Mouse (Mus musculus) ES-E14 (cell line): Measurements from ENCODE around the gene Pdia4. TPM values are rescaled to one million over a fixed set of nuclear protein-coding genes. Genes with fewer than 3 reads are reported as not detected.
"Not testable (repeated sequence)": the region's sequence is repeated elsewhere in the genome, so short reads cannot be mapped to it uniquely, and the experiment has no call there.

Experiments
- DNase-seq: peaks from one replicate; pipeline ENCODE4 v3.0.0-alpha.2; 2013; ENCODE audit warnings: low read depth, low spot score
- H3K27ac ChIP-seq: 2 replicates; pipeline ENCODE4 v1.5.1; 2012; ENCODE audit warnings: low read depth, mild to moderate bottlenecking, low read length, moderate library complexity, mixed read lengths; ENCODE audit not compliant: poor library complexity, insufficient read depth, severe bottlenecking
- H3K36me3 ChIP-seq: 2 replicates; pipeline ENCODE4 v1.6.1; 2012; ENCODE audit warnings: mild to moderate bottlenecking, low read length, moderate library complexity, mixed read lengths; ENCODE audit not compliant: control insufficient read depth, poor library complexity, insufficient read depth, severe bottlenecking
- H3K4me1 ChIP-seq, 2 experiments: fragments of 150-350 bp in 1 of 2; sonication (generic) in 1 of 2; 2 replicates each; pipeline ENCODE4 v1.6.1; 2012; ENCODE audit warnings: low read length in 2 of 2, mild to moderate bottlenecking in 1 of 2, mixed read lengths in 1 of 2; ENCODE audit not compliant: control insufficient read depth in 2 of 2, insufficient read depth in 2 of 2, poor library complexity in 1 of 2
- H3K4me3 ChIP-seq, 2 experiments: fragments of 150-350 bp in 1 of 2; sonication (generic) in 1 of 2; 2 replicates each; pipeline ENCODE4 v1.5.1; 2012; ENCODE audit warnings: low read length in 2 of 2, low read depth in 1 of 2, mild to moderate bottlenecking in 1 of 2, mixed read lengths in 1 of 2; ENCODE audit not compliant: insufficient read depth in 1 of 2, poor library complexity in 1 of 2, severe bottlenecking in 1 of 2
- H3K9ac ChIP-seq: 2 replicates; pipeline ENCODE4 v1.6.1; 2012; ENCODE audit warnings: low read depth, mild to moderate bottlenecking, low read length, mixed read lengths; ENCODE audit not compliant: poor library complexity, insufficient read depth, severe bottlenecking
- H3K9me3 ChIP-seq: fragments of 150-350 bp; sonication (generic); 2 replicates; pipeline ENCODE4 v1.6.1; 2012; ENCODE audit warnings: low read depth, mild to moderate bottlenecking, low read length; ENCODE audit not compliant: control insufficient read depth, insufficient read depth
- CHD2 ChIP-seq: IDR thresholded peaks from 2 replicates; pipeline ENCODE4 v1.6.1; 2014; ENCODE audit warnings: mild to moderate bottlenecking, low read depth, low read length, inconsistent platforms
- HCFC1 ChIP-seq: IDR thresholded peaks from 2 replicates; pipeline ENCODE4 v1.6.1; 2012; ENCODE audit warnings: low read length, inconsistent platforms, borderline replicate concordance; ENCODE audit not compliant: insufficient read depth
- MAFK ChIP-seq: IDR thresholded peaks from 2 replicates; pipeline ENCODE4 v1.6.1; 2014; ENCODE audit warnings: mild to moderate bottlenecking, low read depth, low read length, inconsistent platforms; ENCODE audit not compliant: insufficient read depth
- ZC3H11A ChIP-seq: IDR thresholded peaks from 2 replicates; pipeline ENCODE4 v1.6.1; 2012; ENCODE audit warnings: low read depth, mild to moderate bottlenecking, inconsistent platforms, low read length, borderline replicate concordance
- ZNF384 ChIP-seq: IDR thresholded peaks from 2 replicates; pipeline ENCODE4 v1.6.1; 2012; ENCODE audit warnings: low read depth, low read length, inconsistent platforms
- in situ Hi-C, 2 experiments: fragments of 600-800 bp; cut with MboI; formaldehyde crosslinking; loops; one replicate each; pipeline ENCODE4 v1.15.1; 2025; ENCODE audit warnings: low sequenced_read_pairs in 2 of 2, inconsistent platforms in 1 of 2; ENCODE audit not compliant: unreplicated experiment in 2 of 2
- total RNA-seq: library from RNA; depleted of rRNA; stranded (reverse); fragments of 300-350 nt; gene quantifications from 2 replicates; pipeline ENCODE4 v1.2.3, GENCODE M21; 2012; rRNA removed

Pdia4 gene
- total RNA-seq = 429 and 516 TPM in 2 replicates

GRCm38 (mm10) chr6:47813257-47813878 lies at the start of gene Pdia4:
Gene Pdia4 (minus strand): TSS chr6:47813430.
- TF ChIP-seq ZC3H11A (no peak), MAFK (no peak), ZNF384 (no peak), CHD2 (peak; percentile 43; the same call in 1 of the 2 replicates), HCFC1 (no peak)
- H3K4me1 ChIP-seq = peaks cover 3 to 11% of the 10 kb centered on the region in 2 experiments; a peak in 2 of 4 replicates
- in situ Hi-C loops = no loop called here
- H3K27ac ChIP-seq = peak within 1 kb of the TSS; percentile 70
- no peaks in the 10 kb centered on the region for H3K9me3 ChIP-seq
- peaks cover 3% of the 10 kb centered on the region; the same call in 1 of the 2 replicates for H3K36me3 ChIP-seq
- peak; percentile 98 for DNase-seq
- peak within 1 kb of the TSS; percentile 92 for H3K9ac ChIP-seq
- peak within 1 kb of the TSS; percentile 88 to 98 for H3K4me3 ChIP-seq

GRCm38 (mm10) chr6:47857729-47858128 lies 44.5 kb upstream of the Pdia4 start:
- H3K36me3 ChIP-seq, H3K9ac ChIP-seq, in situ Hi-C loops, H3K9me3 ChIP-seq, H3K4me3 ChIP-seq, H3K27ac ChIP-seq, DNase-seq, H3K4me1 ChIP-seq: not testable (repeated sequence)

DNA sequence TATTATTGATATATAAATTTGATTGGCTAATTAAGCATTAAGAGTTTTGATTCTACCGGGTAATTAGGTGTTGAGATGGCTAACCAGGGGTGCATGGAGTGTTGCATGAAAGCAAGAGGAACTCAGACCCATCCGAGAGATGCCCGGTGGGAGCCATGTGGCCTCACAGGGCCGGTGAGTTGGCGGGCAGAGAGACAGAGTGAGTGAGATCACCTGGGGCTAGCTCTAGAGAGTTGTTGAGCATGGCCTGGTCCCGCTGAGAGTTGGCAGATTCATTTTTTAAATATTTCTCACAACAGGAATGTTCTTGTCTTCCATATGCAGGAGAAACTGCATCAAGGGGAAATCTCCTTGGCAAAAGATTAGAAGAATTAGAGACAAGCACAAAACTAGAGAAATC lies 44.0 kb upstream of the Pdia4 start:
- Histone ChIP-seq H3K4me3 (no peak overlapping the region), H3K9ac (no peak overlapping the region), H3K9me3 (no peaks in the 10 kb centered on the region; the same call in 1 of the 2 replicates), H3K36me3 (no peaks in the 10 kb centered on the region; the same call in 1 of the 2 replicates), H3K27ac (no peak overlapping the region), H3K4me1 (no peaks in the 10 kb centered on the region)
- in situ Hi-C loops = no loop called here
- no peak for DNase-seq
- TF ChIP-seq HCFC1 = no peak
- TF ChIP-seq MAFK = no peak
- TF ChIP-seq CHD2 = no peak
- no peak for TF ChIP-seq ZNF384
- TF ChIP-seq ZC3H11A = no peak

DNA sequence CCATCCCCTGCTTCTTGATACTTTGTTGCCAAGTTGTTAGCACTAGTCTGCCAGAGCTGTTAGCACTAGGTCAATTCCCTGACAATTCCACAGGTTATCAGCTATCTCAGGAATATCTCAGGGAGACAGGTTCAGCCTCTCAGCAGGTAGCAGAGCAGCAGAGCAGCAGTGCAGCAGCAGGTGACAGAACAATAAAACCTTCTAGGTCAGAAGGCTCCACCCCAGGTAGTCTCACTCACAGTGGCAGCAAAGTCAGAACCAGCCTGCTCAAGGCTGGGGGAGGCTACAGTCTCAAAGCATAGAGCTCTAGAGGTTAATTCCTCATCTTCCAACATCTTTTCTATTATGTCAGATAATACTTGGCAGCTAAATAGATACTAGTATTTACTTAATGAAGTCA lies 32.5 kb upstream of the Pdia4 start:
- DNase-seq = no peak
- in situ Hi-C loops = no loop called here
- Histone ChIP-seq H3K27ac (no peak overlapping the region), H3K4me1 (peaks cover 0 to 1% of the 10 kb centered on the region in 2 experiments; a peak in 1 of 4 replicates), H3K4me3 (no peak overlapping the region), H3K9ac (no peak overlapping the region), H3K9me3 (no peaks in the 10 kb centered on the region), H3K36me3 (no peaks in the 10 kb centered on the region)
- TF ChIP-seq ZNF384 = no peak
- no peak for TF ChIP-seq HCFC1
- no peak for TF ChIP-seq ZC3H11A
- TF ChIP-seq MAFK = no peak
- TF ChIP-seq CHD2 = no peak

GRCm38 (mm10) chr6:47842337-47842736 lies 29.1 kb upstream of the Pdia4 start:
- DNase-seq = no peak
- Histone ChIP-seq H3K4me1 (peaks cover 0 to 1% of the 10 kb centered on the region in 2 experiments; a peak in 1 of 4 replicates), H3K27ac (no peak overlapping the region), H3K36me3 (no peaks in the 10 kb centered on the region), H3K4me3 (no peak overlapping the region), H3K9me3 (no peaks in the 10 kb centered on the region), H3K9ac (no peak overlapping the region)
- in situ Hi-C loops = no loop called here
- TF ChIP-seq ZNF384 (no peak), CHD2 (no peak), MAFK (no peak), ZC3H11A (no peak), HCFC1 (no peak)
